Mouse (Mus musculus) G1E (cell line): ENCODE data around the gene Cd47. TPM values are rescaled to one million over a fixed set of nuclear protein-coding genes. Genes with fewer than 3 reads are reported as not detected.

Source experiments
- ATAC-seq: 2 replicates; pipeline ENCODE4 v1.8.0; 2016; ENCODE audit warnings: mild to moderate bottlenecking; ENCODE audit not compliant: insufficient number of reproducible peaks, poor library complexity, low FRiP score, severe bottlenecking; ENCODE audit errors: extremely low read depth
- DNase-seq: peaks from one replicate; pipeline ENCODE4 v3.0.0; 2012; ENCODE audit warnings: low spot score
- H3K27me3 ChIP-seq: 2 replicates; pipeline ENCODE4 v1.6.1; 2012; ENCODE audit warnings: mild to moderate bottlenecking, low read length, inconsistent platforms; ENCODE audit not compliant: insufficient read depth
- H3K36me3 ChIP-seq: replicated peaks from 2 replicates; pipeline ENCODE3; 2012; ENCODE audit warnings: mild to moderate bottlenecking, inconsistent platforms
- H3K4me1 ChIP-seq: 2 replicates; pipeline ENCODE4 v1.6.1; 2012; ENCODE audit warnings: low read depth, low read length, inconsistent platforms, mixed read lengths; ENCODE audit not compliant: insufficient read depth
- H3K4me3 ChIP-seq: 2 replicates; pipeline ENCODE4 v1.5.1; 2012; ENCODE audit warnings: low read depth, mild to moderate bottlenecking, inconsistent platforms, low read length, moderate library complexity, mixed read lengths
- H3K9me3 ChIP-seq: replicated peaks from 2 replicates; pipeline ENCODE4 v1.6.1; 2012; ENCODE audit warnings: inconsistent platforms
- CTCF ChIP-seq: IDR thresholded peaks from 2 replicates; pipeline ENCODE4 v1.5.1; 2012; ENCODE audit warnings: low read depth, low read length, inconsistent platforms, mixed read lengths
- GATA1 ChIP-seq: IDR thresholded peaks from 2 replicates; pipeline ENCODE4 v1.6.1; 2012; ENCODE audit warnings: borderline replicate concordance, low read length, inconsistent platforms, mixed read lengths
- GATA2 ChIP-seq: IDR thresholded peaks from 2 replicates; pipeline ENCODE4 v1.6.1; 2012; ENCODE audit warnings: low read depth, low read length, inconsistent platforms, borderline replicate concordance
- POLR2AphosphoS5 ChIP-seq: IDR thresholded peaks from 2 replicates; pipeline ENCODE4 v1.6.1; 2012; ENCODE audit warnings: low read depth, low read length, inconsistent platforms; ENCODE audit not compliant: insufficient replicate concordance
- TAL1 ChIP-seq: conservative IDR thresholded peaks from 2 replicates; pipeline ENCODE4 v1.6.1; 2012; ENCODE audit warnings: low read depth, low read length, inconsistent platforms, mixed read lengths
- polyA plus RNA-seq: library from polyadenylated mRNA; stranded (reverse); fragments of >175 nt; gene quantifications from 2 replicates; pipeline ENCODE4 v1.2.3, GENCODE M21; 2012
- total RNA-seq, 2 experiments: library from RNA; stranded (forward) in 1 of 2; stranded (reverse) in 1 of 2; fragments of 200-1000 nt in 1 of 2; fragments of >200 nt in 1 of 2; fragmentation: Nextera tagmentation in 1 of 2; gene quantifications; 2 replicates each; pipeline ENCODE4 v1.2.3; 2014 to 2017

Cd47 gene
- total and polyA plus RNA-seq, 3 experiments = 88.8 to 451 (median 155) TPM

- H3K9me3 ChIP-seq = no peaks in the 10 kb centered on the region
- DNase-seq = peak; percentile 14
- no peaks in the 10 kb centered on the region for H3K27me3 ChIP-seq
- ATAC-seq = peak; percentile 58
- H3K4me3 ChIP-seq = peak overlapping the region; percentile 58; the same call in 1 of the 2 replicates
- peaks cover 86% of the 10 kb centered on the region for H3K4me1 ChIP-seq
- TF ChIP-seq GATA1 (no peak), CTCF (no peak), TAL1 (no peak; the same call in 1 of the 2 replicates), GATA2 (no peak), POLR2AphosphoS5 (no peak)
- no peaks in the 10 kb centered on the region for H3K36me3 ChIP-seq
Observed at GRCm38 (mm10) chr16:49774059-49775001, 26.0 kb upstream of the Cd47 start.

- Histone ChIP-seq H3K4me3 (peak overlapping the region; percentile 53; the same call in 1 of the 2 replicates), H3K4me1 (peaks cover 80% of the 10 kb centered on the region), H3K9me3 (no peaks in the 10 kb centered on the region), H3K36me3 (no peaks in the 10 kb centered on the region), H3K27me3 (no peaks in the 10 kb centered on the region)
- no peak for DNase-seq
- ATAC-seq = peak; percentile 1; the same call in 1 of the 2 replicates
- TF ChIP-seq CTCF (no peak), TAL1 (0 out of 2 replicates have a peak, but pooled peaks have one; percentile 24)
Observed at GRCm38 (mm10) chr16:49775002-49775966, 25.0 kb upstream of the Cd47 start.

GRCm38 (mm10) chr16:49776981-49777380 is 23.4 kb upstream of the Cd47 start:
- H3K9me3 ChIP-seq = no peaks in the 10 kb centered on the region
- no peaks in the 10 kb centered on the region for H3K36me3 ChIP-seq
- H3K27me3 ChIP-seq = no peaks in the 10 kb centered on the region
- no peak for DNase-seq
- no peak overlapping the region for H3K4me3 ChIP-seq
- TF ChIP-seq GATA1 (no peak), TAL1 (peak; percentile 55)
- H3K4me1 ChIP-seq = peaks cover 74% of the 10 kb centered on the region
- ATAC-seq = peak; percentile 26

GRCm38 (mm10) chr16:49781556-49782156 is 18.7 kb upstream of the Cd47 start:
- TF ChIP-seq GATA2 = no peak
- TF ChIP-seq TAL1 = no peak
- no peak for TF ChIP-seq CTCF
- TF ChIP-seq POLR2AphosphoS5 = no peak
- TF ChIP-seq GATA1 = no peak
- Histone ChIP-seq H3K27me3 (no peaks in the 10 kb centered on the region), H3K4me1 (peaks cover 57% of the 10 kb centered on the region), H3K9me3 (no peaks in the 10 kb centered on the region), H3K36me3 (no peaks in the 10 kb centered on the region), H3K4me3 (no peak overlapping the region)
- no peak for ATAC-seq
- DNase-seq = no peak

- H3K4me3 ChIP-seq = no peak overlapping the region
- H3K27me3 ChIP-seq = no peaks in the 10 kb centered on the region
- no peaks in the 10 kb centered on the region for H3K9me3 ChIP-seq
- TF ChIP-seq GATA1 (no peak), GATA2 (no peak), POLR2AphosphoS5 (no peak), TAL1 (no peak), CTCF (no peak)
- ATAC-seq = no peak
- no peaks in the 10 kb centered on the region for H3K36me3 ChIP-seq
- peaks cover 42% of the 10 kb centered on the region for H3K4me1 ChIP-seq
- no peak for DNase-seq
Observed at GRCm38 (mm10) chr16:49783369-49783768, 17.0 kb upstream of the Cd47 start.

- Histone ChIP-seq H3K27me3 (no peaks in the 10 kb centered on the region), H3K4me1 (peaks cover 46% of the 10 kb centered on the region)
- TF ChIP-seq TAL1 = no peak
- TF ChIP-seq CTCF = no peak
- no peak for TF ChIP-seq GATA2
- no peak for TF ChIP-seq GATA1
- no peak for TF ChIP-seq POLR2AphosphoS5
Observed at GRCm38 (mm10) chr16:49786116-49786515, 14.2 kb upstream of the Cd47 start.

More at GRCm38 (mm10) chr16:49786116-49786515, 14.2 kb upstream of the Cd47 start:
- ATAC-seq (no peak), DNase-seq (no peak)
- no peaks in the 10 kb centered on the region for H3K36me3 ChIP-seq
- H3K4me3 ChIP-seq = no peak overlapping the region
- H3K9me3 ChIP-seq = no peaks in the 10 kb centered on the region
